Mouse (Mus musculus) heart, embryonic 11.5 days (tissue): ENCODE data around the gene Siva1. TPM values are rescaled to one million over a fixed set of nuclear protein-coding genes. Genes with fewer than 3 reads are reported as not detected.

Experiments
- ATAC-seq: fragments of 200-750 bp; cut with Nextera tagmentation; replicated peaks from 2 replicates; pipeline ENCODE4 v1.8.0; 2017; ENCODE audit warnings: moderate library complexity; ENCODE audit not compliant: insufficient number of reproducible peaks, low FRiP score, low TSS enrichment
- H3K27ac ChIP-seq: fragments of 300-500 bp; sonication (generic); 2 replicates; pipeline ENCODE4 v1.5.1; 2014; ENCODE audit warnings: mild to moderate bottlenecking, low read depth, low read length
- H3K27me3 ChIP-seq: fragments of 300-500 bp; sonication (generic); 2 replicates; pipeline ENCODE4 v1.6.1; 2014; ENCODE audit warnings: mild to moderate bottlenecking, low read length, mixed read lengths; ENCODE audit not compliant: control insufficient read depth, insufficient read depth
- H3K36me3 ChIP-seq: fragments of 300-500 bp; sonication (generic); 2 replicates; pipeline ENCODE4 v1.6.1; 2014; ENCODE audit warnings: mild to moderate bottlenecking, low read length, moderate library complexity, mixed read lengths; ENCODE audit not compliant: control insufficient read depth, insufficient read depth
- H3K4me1 ChIP-seq: fragments of 300-500 bp; sonication (generic); 2 replicates; pipeline ENCODE4 v1.6.1; 2014; ENCODE audit warnings: low read length; ENCODE audit not compliant: control insufficient read depth, insufficient read depth
- H3K4me2 ChIP-seq: fragments of 300-500 bp; sonication (generic); 2 replicates; pipeline ENCODE4 v1.6.1; 2014; ENCODE audit warnings: mild to moderate bottlenecking, moderate library complexity
- H3K4me3 ChIP-seq: fragments of 300-500 bp; sonication (generic); 2 replicates; pipeline ENCODE4 v1.5.1; 2014; ENCODE audit warnings: low read depth, low read length
- H3K9ac ChIP-seq: fragments of 300-500 bp; sonication (generic); 2 replicates; pipeline ENCODE4 v1.6.1; 2014; ENCODE audit warnings: mild to moderate bottlenecking, low read depth, low read length, moderate library complexity
- H3K9me3 ChIP-seq: fragments of 300-500 bp; sonication (generic); replicated peaks from 2 replicates; pipeline ENCODE4 v1.6.1; 2016; ENCODE audit warnings: low read length; ENCODE audit not compliant: control insufficient read depth
- WGBS: fragments of 180-500 bp; shearing (Covaris S2); extraction: QIAGEN DNeasy Blood & Tissue Kit; methylation state at CpG from one replicate; pipeline ENCODE4 v1.1.7; 2014; ENCODE audit not compliant: insufficient replicate concordance; 5-methylcytosine and 5-hydroxymethylcytosine counted together
- microRNA-seq: library from miRNA; unstranded; fragments of <30 nt; microRNA quantifications from one replicate; pipeline ENCODE4, GENCODE M21; 2016; ENCODE audit warnings: borderline number of aligned reads
- polyA plus RNA-seq: library from polyadenylated mRNA; unstranded; fragments of >200 nt; fragmentation: Nextera tagmentation; extraction: Ambion mirVana; gene quantifications from 2 replicates; pipeline ENCODE4 v1.2.1, GENCODE M21; 2014

Siva1 gene
- polyA plus RNA-seq, 1 experiment from 2014 or later, result 141 TPM

DNA sequence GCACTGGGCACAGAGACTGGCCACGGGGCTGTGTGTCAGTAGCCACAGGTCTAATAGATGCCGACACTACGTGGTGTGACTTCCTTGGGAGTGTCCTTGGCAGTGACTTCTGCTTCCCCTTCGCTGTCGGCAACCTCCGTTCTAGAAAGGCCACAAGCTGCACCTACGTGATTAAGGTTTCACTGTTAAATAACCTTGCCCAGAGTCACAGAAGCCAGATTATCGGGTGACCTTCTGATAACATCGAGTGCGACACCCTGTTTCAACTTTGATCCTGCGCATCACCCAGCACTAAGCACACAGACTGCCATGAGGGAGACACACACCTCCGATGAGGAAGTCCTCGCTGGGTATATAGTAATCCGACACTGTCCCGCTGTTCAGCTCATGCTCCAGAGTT, 44.0 kb downstream of the Siva1 start:
- H3K4me2 ChIP-seq, result no peak overlapping the region
- WGBS, result 52% methylated on average over 15 of the region's 15 CpGs
- no peak for ATAC-seq

DNA sequence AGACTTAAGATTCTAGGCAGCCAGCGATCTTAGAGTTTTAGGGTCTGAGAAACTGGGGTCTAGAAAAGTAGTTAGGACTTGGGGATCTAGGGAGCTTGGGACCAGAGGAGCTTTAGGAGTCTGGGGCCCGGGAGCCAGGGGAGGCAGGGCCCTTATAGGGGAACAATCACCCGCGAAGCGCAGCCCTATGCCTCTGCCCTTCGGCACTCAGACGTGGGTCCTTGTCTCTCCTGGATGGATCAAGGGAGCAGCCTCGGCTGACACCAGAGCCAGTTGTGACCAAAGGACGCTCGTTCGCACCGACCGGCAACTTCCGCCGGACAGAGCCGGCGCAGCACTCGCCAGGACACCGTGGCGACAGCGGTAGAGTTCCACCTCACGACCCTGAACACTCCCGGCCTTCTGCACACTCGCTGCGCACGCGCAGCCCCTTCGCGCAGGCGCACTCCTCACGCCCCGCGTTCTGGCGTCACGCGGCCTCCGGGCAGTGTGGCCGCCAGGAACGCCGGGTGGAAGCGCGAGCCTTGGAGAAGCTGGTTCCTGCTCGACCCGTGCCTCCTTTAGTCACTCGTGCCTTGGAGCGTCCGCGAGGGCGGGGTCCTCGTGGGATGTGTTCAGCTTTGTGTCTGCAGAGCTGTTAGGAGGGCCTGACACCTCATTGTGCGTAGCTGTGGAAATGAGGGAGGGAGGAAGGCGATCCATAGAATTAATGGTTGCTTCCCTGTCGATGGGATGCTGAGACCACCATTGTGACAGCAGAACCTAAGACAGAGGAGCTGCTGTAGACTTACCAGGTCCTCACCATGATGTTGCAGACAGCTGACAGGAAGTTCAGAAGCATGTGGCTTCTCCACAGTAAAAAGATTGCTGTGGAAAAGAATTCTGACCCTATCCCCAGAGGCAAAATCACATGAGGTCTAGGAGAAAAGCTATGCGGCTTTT, 49.0 kb downstream of the Siva1 start:
- Histone ChIP-seq H3K9me3 (no peaks in the 10 kb centered on the region), H3K27ac (peak overlapping the region; percentile 67), H3K4me1 (peaks cover 10% of the 10 kb centered on the region), H3K9ac (peak overlapping the region; percentile 96), H3K4me2 (peak overlapping the region; percentile 88), H3K4me3 (peak overlapping the region; percentile 76), H3K27me3 (no peaks in the 10 kb centered on the region; the same call in 1 of the 2 replicates), H3K36me3 (no peaks in the 10 kb centered on the region)
- peak; percentile 92 for ATAC-seq
- 4% methylated on average over 54 of the region's 54 CpGs for WGBS

More for the DNA sequence above, 44.0 kb downstream of the Siva1 start:
- Histone ChIP-seq H3K9me3 (no peaks in the 10 kb centered on the region; the same call in 1 of the 2 replicates), H3K36me3 (no peaks in the 10 kb centered on the region), H3K4me1 (peaks cover 5% of the 10 kb centered on the region), H3K9ac (no peak overlapping the region), H3K4me3 (no peak overlapping the region), H3K27ac (no peak overlapping the region), H3K27me3 (peaks cover 6% of the 10 kb centered on the region; the same call in 1 of the 2 replicates)

DNA sequence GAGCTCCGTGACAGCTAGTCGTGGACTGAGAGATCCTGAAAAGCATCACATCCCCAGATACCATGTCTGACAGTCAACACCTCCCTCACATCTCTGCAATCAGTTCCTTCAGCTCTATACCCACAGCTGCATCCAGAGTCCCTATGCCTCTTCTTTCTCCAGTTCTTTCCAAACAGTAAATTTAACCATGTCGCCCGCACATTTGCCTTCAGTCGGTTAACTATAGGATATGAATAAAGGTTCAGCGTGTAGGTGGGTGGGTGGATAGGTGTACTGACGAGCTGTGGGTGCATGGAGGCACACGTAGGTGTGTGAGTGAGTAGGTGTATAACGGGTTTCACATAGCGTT, 49.6 kb downstream of the Siva1 start:
- peak overlapping the region; percentile 88 for H3K4me2 ChIP-seq
- H3K4me3 ChIP-seq, result peak overlapping the region; percentile 76
- H3K4me1 ChIP-seq, result peaks cover 10% of the 10 kb centered on the region
- H3K36me3 ChIP-seq, result no peaks in the 10 kb centered on the region
- no peaks in the 10 kb centered on the region for H3K9me3 ChIP-seq
- WGBS, result 75% methylated on average over 10 of the region's 10 CpGs
- no peak for ATAC-seq
- H3K27me3 ChIP-seq, result peaks cover under 1% of the 10 kb centered on the region
- peak overlapping the region; percentile 96 for H3K9ac ChIP-seq
- H3K27ac ChIP-seq, result 0 out of 2 replicates have a peak overlapping the region, but pooled peaks have one; percentile 67

DNA sequence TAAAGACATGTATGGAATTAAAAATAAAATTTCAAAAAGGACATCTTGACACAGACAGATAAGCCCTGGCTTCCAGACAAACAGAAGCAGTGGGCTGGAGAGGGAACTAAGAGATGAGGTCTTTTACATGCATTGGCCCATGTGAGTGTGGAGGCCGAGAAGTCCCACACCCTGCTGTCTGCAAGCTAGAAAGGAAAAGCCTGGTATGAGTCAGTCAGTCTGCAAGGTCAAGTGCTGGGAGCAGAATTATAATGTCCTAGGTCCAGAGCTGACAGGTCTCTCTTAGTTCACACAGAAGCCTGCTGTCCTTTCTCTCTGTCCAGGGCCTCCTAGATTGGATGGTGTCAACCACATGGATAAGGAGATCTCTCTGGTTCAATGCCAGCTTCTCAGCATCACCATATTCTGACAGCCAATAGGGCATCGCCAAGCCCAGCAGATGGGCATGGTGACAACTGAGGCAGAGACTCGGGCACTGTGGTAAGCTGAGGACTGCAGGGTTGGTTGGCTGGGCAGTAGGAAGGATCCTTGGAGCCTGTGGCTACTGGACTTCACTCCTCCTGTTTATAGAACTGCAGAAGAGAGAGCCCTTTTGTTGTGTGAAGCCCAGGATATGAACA, 52.4 kb downstream of the Siva1 start:
- WGBS, result 68% methylated on average over 3 of the region's 3 CpGs
- H3K4me1 ChIP-seq, result peaks cover 13% of the 10 kb centered on the region
- H3K27ac ChIP-seq, result no peak overlapping the region
- H3K9me3 ChIP-seq, result no peaks in the 10 kb centered on the region
- H3K4me3 ChIP-seq, result no peak overlapping the region
- no peaks in the 10 kb centered on the region for H3K36me3 ChIP-seq
- no peak overlapping the region for H3K9ac ChIP-seq
- ATAC-seq, result no peak
- no peak overlapping the region for H3K4me2 ChIP-seq
- H3K27me3 ChIP-seq, result peaks cover 27% of the 10 kb centered on the region

Small RNAs within 50 kb of the gene (microRNA-seq; reads per million reads assigned to microRNA genes)
- 0.81 reads per million, percentile 9 among the genes with 10 or more reads in this experiment for gene Mir6939

Other genes starting within 250 kb of the Siva1 start
- 8.7 and 8.9 TPM in 2 replicates for gene A530016L24Rik, start 155.2 kb upstream of the Siva1 start, polyA plus RNA-seq
- gene Tmem179, start 127.9 kb upstream of the Siva1 start, polyA plus RNA-seq, result 0.69 and 0.73 TPM in 2 replicates
- 3.2 and 3.8 TPM in 2 replicates for gene Inf2, start 55.9 kb upstream of the Siva1 start, polyA plus RNA-seq
- 73.3 and 75.2 TPM in 2 replicates for gene Adssl1, start 24.6 kb upstream of the Siva1 start, polyA plus RNA-seq
- 94.2 and 108 TPM in 2 replicates for gene Akt1, start 30.2 kb downstream of the Siva1 start, polyA plus RNA-seq
- 2.8 and 4.2 TPM in 2 replicates for gene Zbtb42, start 34.1 kb downstream of the Siva1 start, polyA plus RNA-seq
- 2.6 and 3.1 TPM in 2 replicates for gene Cep170b, start 75.8 kb downstream of the Siva1 start, polyA plus RNA-seq
- 1.5 and 1.7 TPM in 2 replicates for gene Pld4, start 116.0 kb downstream of the Siva1 start, polyA plus RNA-seq
- 0.63 and 0.79 TPM in 2 replicates for gene Ahnak2, start 158.0 kb downstream of the Siva1 start, polyA plus RNA-seq
- 11.5 and 13.0 TPM in 2 replicates for gene Clba1, start 164.3 kb downstream of the Siva1 start, polyA plus RNA-seq
- 61.5 and 62.8 TPM in 2 replicates for gene Cdca4, start 184.7 kb downstream of the Siva1 start, polyA plus RNA-seq
- 0.19 TPM in 1 of 2 replicates, not detected in the other for gene Gpr132, start 223.5 kb downstream of the Siva1 start, polyA plus RNA-seq